Mouse (Mus musculus) embryonic facial prominence, embryonic 13.5 days (tissue): ENCODE data around the gene Cd38. TPM values are rescaled to one million over a fixed set of nuclear protein-coding genes. Genes with fewer than 3 reads are reported as not detected.

Experiments
- ATAC-seq: fragments of 200-750 bp; cut with Nextera tagmentation; 2 replicates; pipeline ENCODE4 v1.8.0; 2017; ENCODE audit warnings: low read depth; ENCODE audit not compliant: insufficient number of reproducible peaks, insufficient read depth, low FRiP score, low TSS enrichment
- H3K27ac ChIP-seq: fragments of 300-500 bp; sonication (generic); 2 replicates; pipeline ENCODE4 v1.5.1; 2015; ENCODE audit warnings: moderate library complexity, mild to moderate bottlenecking, inconsistent platforms
- H3K27me3 ChIP-seq: fragments of 300-500 bp; sonication (generic); 2 replicates; pipeline ENCODE4 v1.6.1; 2015; ENCODE audit warnings: mild to moderate bottlenecking, inconsistent platforms
- H3K36me3 ChIP-seq: fragments of 300-500 bp; sonication (generic); 2 replicates; pipeline ENCODE4 v1.6.1; 2015; ENCODE audit warnings: mild to moderate bottlenecking, inconsistent platforms
- H3K4me1 ChIP-seq: fragments of 300-500 bp; sonication (generic); 2 replicates; pipeline ENCODE4 v1.6.1; 2015; ENCODE audit warnings: inconsistent platforms
- H3K4me2 ChIP-seq: fragments of 300-500 bp; sonication (generic); 2 replicates; pipeline ENCODE4 v1.6.1; 2015; ENCODE audit warnings: moderate library complexity, mild to moderate bottlenecking, inconsistent platforms
- H3K4me3 ChIP-seq: fragments of 300-500 bp; sonication (generic); 2 replicates; pipeline ENCODE4 v1.5.1; 2015; ENCODE audit warnings: mild to moderate bottlenecking, inconsistent platforms
- H3K9ac ChIP-seq: fragments of 300-500 bp; sonication (generic); 2 replicates; pipeline ENCODE4 v1.6.1; 2015; ENCODE audit warnings: mild to moderate bottlenecking, inconsistent platforms
- H3K9me3 ChIP-seq: fragments of 300-500 bp; sonication (generic); 2 replicates; pipeline ENCODE4 v1.6.1; 2016; ENCODE audit warnings: inconsistent platforms
- WGBS: fragments of 180-500 bp; shearing (Covaris S2); methylation state at CpG from one replicate; pipeline ENCODE4 v1.1.7; 2015; ENCODE audit warnings: mixed read lengths; 5-methylcytosine and 5-hydroxymethylcytosine counted together
- polyA plus RNA-seq: library from polyadenylated mRNA; unstranded; fragments of >200 nt; fragmentation: Nextera tagmentation; extraction: Ambion mirVana; gene quantifications from 2 replicates; pipeline ENCODE4 v1.2.1, GENCODE M21; 2015

Gene Cd38
- polyA plus RNA-seq, 1 experiment from 2014 or later: 5.2 TPM

DNA sequence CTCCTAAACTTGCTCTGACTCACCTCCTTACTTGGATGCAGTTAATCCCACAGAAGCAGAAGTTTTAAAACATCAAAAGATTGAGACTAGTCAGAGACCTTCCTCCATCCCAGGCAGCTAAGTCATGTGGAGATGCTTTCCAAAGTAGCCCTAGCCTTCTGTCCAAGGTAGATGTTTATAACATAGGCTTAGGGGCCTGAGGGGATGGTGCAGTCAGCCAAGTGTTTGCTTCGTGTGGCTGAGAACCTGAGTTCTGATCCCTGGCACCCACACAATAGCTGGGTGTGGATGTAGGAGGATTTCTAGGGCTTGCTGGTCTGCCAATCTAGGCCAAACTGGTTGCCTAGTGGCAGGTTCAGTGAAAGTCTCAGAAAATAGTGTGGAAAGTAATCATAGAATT is 84.9 kb downstream of the Cd38 start:
- H3K9me3 ChIP-seq: no peaks in the 10 kb centered on the region
- H3K27ac ChIP-seq: no peak overlapping the region
- no peaks in the 10 kb centered on the region for H3K36me3 ChIP-seq
- H3K9ac ChIP-seq: no peak overlapping the region
- no peaks in the 10 kb centered on the region for H3K27me3 ChIP-seq
- peaks cover 7% of the 10 kb centered on the region for H3K4me1 ChIP-seq
- H3K4me2 ChIP-seq: no peak overlapping the region
- no peak overlapping the region for H3K4me3 ChIP-seq
- 55% methylated on average over 1 of the region's 1 CpGs for WGBS
- ATAC-seq: no peak

DNA sequence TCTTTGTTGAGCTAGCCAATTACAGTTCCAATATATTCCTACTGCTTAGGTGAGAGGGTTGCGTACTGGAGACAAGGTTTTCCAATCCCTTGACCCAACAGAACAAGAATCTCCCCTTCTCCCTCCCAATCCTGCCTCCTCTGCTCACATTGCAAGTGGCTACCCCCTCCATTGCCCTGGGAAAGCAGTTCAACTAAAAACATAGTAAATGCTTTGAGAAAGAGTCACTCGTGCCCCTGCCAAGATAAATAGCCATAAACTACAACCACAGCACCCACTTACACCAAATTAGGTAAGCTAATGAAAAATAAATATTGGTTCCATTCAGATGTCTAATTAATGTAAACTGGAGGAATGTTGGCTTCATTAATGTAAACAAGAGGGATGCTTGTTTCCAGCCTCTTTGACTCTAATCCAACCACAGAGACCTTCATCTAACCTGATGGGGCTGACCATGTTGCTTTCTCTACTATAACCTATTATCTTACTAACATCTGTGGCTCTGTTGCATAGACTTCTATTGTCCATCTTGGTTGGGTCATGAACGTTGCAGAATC is 91.6 kb downstream of the Cd38 start:
- Histone ChIP-seq H3K4me1 (no peaks in the 10 kb centered on the region), H3K27me3 (no peaks in the 10 kb centered on the region), H3K9ac (no peak overlapping the region), H3K4me2 (no peak overlapping the region), H3K4me3 (no peak overlapping the region), H3K27ac (no peak overlapping the region), H3K36me3 (no peaks in the 10 kb centered on the region), H3K9me3 (no peaks in the 10 kb centered on the region)
- no peak for ATAC-seq
- WGBS: 79% methylated on average over 3 of the region's 3 CpGs

DNA sequence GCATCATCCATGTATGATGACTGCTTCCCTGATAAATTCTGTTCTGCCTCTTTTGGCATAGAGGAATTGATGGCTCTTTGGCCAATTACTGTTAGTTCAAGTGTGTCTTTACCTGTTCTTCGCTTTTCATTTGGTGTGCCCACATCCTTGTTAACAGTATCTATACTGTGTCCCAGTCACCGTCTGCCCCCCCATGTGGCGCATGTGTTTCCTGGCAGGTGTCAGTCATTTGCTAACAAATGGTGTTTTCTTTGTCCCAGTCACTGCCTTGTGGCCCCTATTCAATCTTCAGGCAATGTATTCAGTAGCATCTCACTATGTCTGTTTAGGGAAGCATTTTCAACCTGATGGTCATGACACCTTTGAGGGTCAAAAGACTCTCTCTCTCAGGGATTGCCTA is 92.7 kb downstream of the Cd38 start:
- 93% methylated on average over 3 of the region's 3 CpGs for WGBS
- Histone ChIP-seq H3K27ac (no peak overlapping the region), H3K4me3 (no peak overlapping the region), H3K27me3 (no peaks in the 10 kb centered on the region), H3K9ac (no peak overlapping the region), H3K4me2 (no peak overlapping the region), H3K9me3 (no peaks in the 10 kb centered on the region), H3K4me1 (no peaks in the 10 kb centered on the region), H3K36me3 (no peaks in the 10 kb centered on the region)
- no peak for ATAC-seq

Other genes with a start within 250 kb of the Cd38 start
- 13.7 and 15.1 TPM in 2 replicates for gene Cc2d2a, start 206.2 kb upstream of the Cd38 start, polyA plus RNA-seq
- gene Bst1, start 49.7 kb upstream of the Cd38 start, polyA plus RNA-seq: 0.12 TPM in 1 of 2 replicates, not detected in the other
- gene Fbxl5, start 46.9 kb upstream of the Cd38 start, polyA plus RNA-seq: 57.2 and 60.4 TPM in 2 replicates
- not detected in 2 replicates for gene Gm7879, start 44.6 kb downstream of the Cd38 start, polyA plus RNA-seq
- gene Fgfbp1, start 113.2 kb downstream of the Cd38 start, polyA plus RNA-seq: 13.5 and 14.0 TPM in 2 replicates
- gene Prom1, start 233.5 kb downstream of the Cd38 start, polyA plus RNA-seq: 38.2 and 47.7 TPM in 2 replicates